Mouse (Mus musculus) stomach, postnatal 0 days (tissue): Measurements from ENCODE around the gene Fbf1. TPM values are rescaled to one million over a fixed set of nuclear protein-coding genes. Genes with fewer than 3 reads are reported as not detected.
A peak's percentile ranks its signal among the peaks of the same experiment; 100 is the strongest.

Experiments
- ATAC-seq: fragments of 200-750 bp; cut with Nextera tagmentation; 2 replicates; pipeline ENCODE4 v1.8.0; 2017; ENCODE audit not compliant: low FRiP score, low TSS enrichment
- DNase-seq: peaks from one replicate; pipeline ENCODE4 v3.0.0-alpha.2; 2016; ENCODE audit warnings: low spot score
- H3K27ac ChIP-seq: fragments of 300-500 bp; sonication (generic); replicated peaks from 2 replicates; pipeline ENCODE4 v1.5.1; 2014; ENCODE audit warnings: mild to moderate bottlenecking, control low read depth
- H3K27me3 ChIP-seq: fragments of 300-500 bp; sonication (generic); 2 replicates; pipeline ENCODE4 v1.6.1; 2014; ENCODE audit warnings: low read length; ENCODE audit not compliant: control insufficient read depth, insufficient read depth
- H3K36me3 ChIP-seq: fragments of 300-500 bp; sonication (generic); 2 replicates; pipeline ENCODE4 v1.6.1; 2014; ENCODE audit warnings: low read length, mixed read lengths; ENCODE audit not compliant: control insufficient read depth, insufficient read depth
- H3K4me1 ChIP-seq: fragments of 300-500 bp; sonication (generic); replicated peaks from 2 replicates; pipeline ENCODE4 v1.6.1; 2014; ENCODE audit warnings: antibody characterized with exemption; ENCODE audit not compliant: control insufficient read depth, insufficient read depth
- H3K4me2 ChIP-seq: fragments of 300-500 bp; sonication (generic); replicated peaks from 2 replicates; pipeline ENCODE4 v1.6.1; 2014; ENCODE audit warnings: low read depth, mild to moderate bottlenecking, control low read depth, moderate library complexity
- H3K4me3 ChIP-seq: fragments of 300-500 bp; sonication (generic); 2 replicates; pipeline ENCODE4 v1.5.1; 2014; ENCODE audit warnings: low read depth, low read length, control low read depth
- H3K9ac ChIP-seq: fragments of 300-500 bp; sonication (generic); 2 replicates; pipeline ENCODE4 v1.6.1; 2014; ENCODE audit warnings: mild to moderate bottlenecking, low read length, control low read depth, mixed read lengths
- H3K9me3 ChIP-seq: fragments of 300-500 bp; sonication (generic); 2 replicates; pipeline ENCODE4 v1.6.1; 2016; ENCODE audit warnings: low read length; ENCODE audit not compliant: control insufficient read depth
- CTCF ChIP-seq: IDR thresholded peaks from 2 replicates; pipeline ENCODE4 v1.5.1; 2016; ENCODE audit warnings: antibody characterized with exemption, low read depth, mild to moderate bottlenecking, moderate library complexity
- EP300 ChIP-seq: optimal IDR thresholded peaks from 2 replicates; pipeline ENCODE3; 2016; ENCODE audit warnings: antibody characterized with exemption
- WGBS: fragments of 180-500 bp; shearing (Covaris S2); extraction: QIAGEN DNeasy Blood & Tissue Kit; methylation state at CpG from one replicate; pipeline ENCODE4 v1.1.7; 2014; 5-methylcytosine and 5-hydroxymethylcytosine counted together
- polyA plus RNA-seq: library from polyadenylated mRNA; unstranded; fragments of >200 nt; fragmentation: Nextera tagmentation; extraction: Ambion mirVana; gene quantifications from 2 replicates; pipeline ENCODE4 v1.2.1, GENCODE M21; 2015

Fbf1 gene
- polyA plus RNA-seq, 1 experiment from 2014 or later: 8.0 TPM

- ATAC-seq: 0 out of 2 replicates have a peak, but pooled peaks have one; percentile 9
- WGBS: 68% methylated on average over 10 of the region's 10 CpGs
- Histone ChIP-seq H3K4me3 (no peak overlapping the region), H3K9ac (no peak overlapping the region), H3K27me3 (no peaks in the 10 kb centered on the region), H3K36me3 (peaks cover 9% of the 10 kb centered on the region; the same call in 1 of the 2 replicates), H3K4me2 (no peak overlapping the region), H3K27ac (0 out of 2 replicates have a peak overlapping the region, but pooled peaks have one; percentile 5), H3K4me1 (no peaks in the 10 kb centered on the region), H3K9me3 (no peaks in the 10 kb centered on the region)
- TF ChIP-seq EP300: no peak
- TF ChIP-seq CTCF: no peak
- DNase-seq: peak; percentile 62
Measured at GRCm38 (mm10) chr11:116142211-116142991, 25.6 kb downstream of the Fbf1 start.

GRCm38 (mm10) chr11:116138468-116139138 lies 29.4 kb downstream of the Fbf1 start, which contains the start of gene Mrpl38:
Gene Mrpl38 (minus strand): TSS chr11:116138868.
- Histone ChIP-seq H3K27ac (peak within 1 kb of the TSS; percentile 65; the same call in 1 of the 2 replicates), H3K4me3 (peak within 1 kb of the TSS; percentile 80), H3K4me1 (no peaks in the 10 kb centered on the region), H3K9me3 (no peaks in the 10 kb centered on the region), H3K36me3 (peaks cover 4% of the 10 kb centered on the region; the same call in 1 of the 2 replicates), H3K27me3 (no peaks in the 10 kb centered on the region), H3K9ac (peak within 1 kb of the TSS; percentile 83), H3K4me2 (peak within 1 kb of the TSS; percentile 80)
- ATAC-seq (peak; percentile 94), DNase-seq (peak; percentile 97)
- TF ChIP-seq CTCF (peak; percentile 92), EP300 (no peak)
- WGBS: under 1% methylated on average over 54 of the region's 60 CpGs

DNA sequence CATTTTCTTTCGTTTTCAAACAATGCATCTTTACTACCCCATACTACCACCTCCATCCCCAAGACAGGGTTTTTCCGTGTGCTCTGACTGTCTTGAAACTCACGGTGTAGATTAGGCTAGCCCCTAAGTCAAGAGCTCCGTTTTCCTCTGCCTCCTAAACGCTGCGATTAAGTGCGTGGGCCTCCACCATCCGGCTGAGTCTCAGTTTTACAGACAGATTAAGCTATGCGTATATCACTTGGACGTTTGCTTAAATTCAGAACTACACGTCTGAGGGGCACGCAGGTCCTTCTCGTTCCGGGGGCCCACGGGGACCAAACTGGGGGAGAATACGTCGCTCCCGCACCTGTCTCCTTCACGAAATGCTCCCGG lies 29.9 kb downstream of the Fbf1 start:
- no peaks in the 10 kb centered on the region for H3K9me3 ChIP-seq
- peaks cover 2% of the 10 kb centered on the region; the same call in 1 of the 2 replicates for H3K36me3 ChIP-seq
- TF ChIP-seq CTCF (no peak), EP300 (no peak)
- no peaks in the 10 kb centered on the region for H3K4me1 ChIP-seq
- peak overlapping the region; percentile 80 for H3K4me3 ChIP-seq
- H3K27ac ChIP-seq: peak overlapping the region; percentile 65; the same call in 1 of the 2 replicates
- under 1% methylated on average over 20 of the region's 20 CpGs for WGBS
- DNase-seq (no peak), ATAC-seq (no peak)
- H3K4me2 ChIP-seq: peak overlapping the region; percentile 80
- H3K27me3 ChIP-seq: no peaks in the 10 kb centered on the region
- H3K9ac ChIP-seq: peak overlapping the region; percentile 83

DNA sequence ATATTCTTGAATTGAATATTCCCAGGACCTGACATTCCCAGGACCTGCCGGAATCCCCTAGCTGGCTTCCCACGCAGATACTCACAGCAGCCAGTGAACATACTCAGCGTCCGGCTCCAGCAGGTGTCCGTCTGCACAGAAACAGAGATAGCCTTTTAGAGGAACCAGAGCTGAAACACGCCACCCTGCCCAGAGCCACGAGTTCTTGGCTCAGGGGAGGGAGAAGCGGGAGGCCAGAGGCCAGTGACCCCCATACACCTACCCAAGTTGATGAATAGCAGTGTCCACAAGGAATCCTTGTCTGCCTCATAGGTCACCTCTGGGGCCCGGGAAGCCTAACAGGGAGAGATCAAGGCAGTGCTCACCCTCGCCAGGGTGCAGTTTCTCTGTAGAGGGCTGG lies 33.8 kb downstream of the Fbf1 start:
- Histone ChIP-seq H3K36me3 (peaks cover 2% of the 10 kb centered on the region; the same call in 1 of the 2 replicates), H3K9me3 (no peaks in the 10 kb centered on the region), H3K27ac (no peak overlapping the region), H3K4me1 (peaks cover 8% of the 10 kb centered on the region), H3K9ac (no peak overlapping the region), H3K4me2 (no peak overlapping the region), H3K27me3 (no peaks in the 10 kb centered on the region), H3K4me3 (no peak overlapping the region)
- DNase-seq (no peak), ATAC-seq (no peak)
- WGBS: 79% methylated on average over 10 of the region's 10 CpGs
- no peak for TF ChIP-seq CTCF
- TF ChIP-seq EP300: no peak

GRCm38 (mm10) chr11:116133497-116133896 lies 34.5 kb downstream of the Fbf1 start:
- DNase-seq (no peak), ATAC-seq (no peak)
- Histone ChIP-seq H3K4me1 (peaks cover 8% of the 10 kb centered on the region), H3K4me3 (no peak overlapping the region), H3K27ac (no peak overlapping the region), H3K4me2 (no peak overlapping the region), H3K9ac (no peak overlapping the region), H3K36me3 (peaks cover 2% of the 10 kb centered on the region; the same call in 1 of the 2 replicates), H3K27me3 (no peaks in the 10 kb centered on the region), H3K9me3 (no peaks in the 10 kb centered on the region)
- 68% methylated on average over 5 of the region's 5 CpGs for WGBS
- no peak for TF ChIP-seq CTCF
- TF ChIP-seq EP300: no peak
